In genomic region chr5:114773780-114774179, GRCm38 (mm10) we compare ENCODE assay signal across 8 mouse cellular contexts. TPM values are rescaled to one million over a fixed set of nuclear protein-coding genes. Genes with fewer than 3 reads are reported as not detected.
DNase-seq lines count a peak whose midpoint lies in the region; ATAC-seq and TF ChIP-seq lines count a peak whose summit lies in the region.

No protein-coding gene starts in this region.

- H3K4me3 ChIP-seq in layer of hippocampus, adult 2 months: peak overlapping the region; percentile 95
- peak overlapping the region; percentile 72 to 100 for H3K4me3 ChIP-seq in heart, embryonic 14.5 days (ENCODE audit: control insufficient read depth in 1 of 2, insufficient read depth in 1 of 2, low read depth in 1 of 2, low read length in 2 of 2)
- H3K4me3 ChIP-seq in liver, embryonic 15.5 days (replicated peaks): peak overlapping the region; percentile 100
- H3K4me3 ChIP-seq in stomach, embryonic 14.5 days (ENCODE audit: low read depth, low read length): peak overlapping the region; percentile 99

- H3K4me1 ChIP-seq in heart, embryonic 14.5 days (ENCODE audit: control insufficient read depth in 2 of 2, insufficient read depth in 2 of 2, low read length in 2 of 2): peaks cover 3 to 20% of the 10 kb centered on the region in 2 experiments; a peak in 3 of 4 replicates
- H3K4me1 ChIP-seq in liver, embryonic 15.5 days (replicated peaks): peaks cover 71% of the 10 kb centered on the region
- H3K4me1 ChIP-seq in stomach, embryonic 14.5 days (ENCODE audit: control insufficient read depth, insufficient read depth, low read length): peaks cover 20% of the 10 kb centered on the region

- H3K9me3 ChIP-seq in heart, embryonic 14.5 days (ENCODE audit: control insufficient read depth, low read length): no peaks in the 10 kb centered on the region
- no peaks in the 10 kb centered on the region for H3K9me3 ChIP-seq in liver, embryonic 15.5 days (replicated peaks)
- no peaks in the 10 kb centered on the region for H3K9me3 ChIP-seq in stomach, embryonic 14.5 days (ENCODE audit: control insufficient read depth, low read depth, low read length)

- no peaks in the 10 kb centered on the region for H3K36me3 ChIP-seq in heart, embryonic 14.5 days (ENCODE audit: control insufficient read depth, insufficient read depth, low read length)
- H3K36me3 ChIP-seq in liver, embryonic 15.5 days (replicated peaks): peaks cover under 1% of the 10 kb centered on the region
- no peaks in the 10 kb centered on the region for H3K36me3 ChIP-seq in stomach, embryonic 14.5 days (ENCODE audit: control insufficient read depth, insufficient read depth, low read length)

- no peak for TF ChIP-seq CTCF in layer of hippocampus, adult 2 months (conservative IDR thresholded peaks at IDR 0.05)

- H3K27me3 ChIP-seq in heart, embryonic 14.5 days (ENCODE audit: control insufficient read depth, insufficient read depth, low read length): no peaks in the 10 kb centered on the region
- H3K27me3 ChIP-seq in liver, embryonic 15.5 days: no peaks in the 10 kb centered on the region
- no peaks in the 10 kb centered on the region for H3K27me3 ChIP-seq in stomach, embryonic 14.5 days (ENCODE audit: control insufficient read depth, insufficient read depth, low read length)

- no peak for ATAC-seq in heart, embryonic 14.5 days (ENCODE audit: insufficient number of reproducible peaks, insufficient read depth, low FRiP score, low read depth)
- ATAC-seq in liver, embryonic 15.5 days (ENCODE audit: insufficient read depth): no peak
- no peak for ATAC-seq in stomach, embryonic 14.5 days (ENCODE audit: insufficient number of reproducible peaks, insufficient read depth, low FRiP score, low read depth)

- peak overlapping the region; percentile 100 for H3K27ac ChIP-seq in layer of hippocampus, adult 2 months
- H3K27ac ChIP-seq in heart, embryonic 14.5 days (replicated peaks in 1 of 2; ENCODE audit: control insufficient read depth in 1 of 2, insufficient read depth in 1 of 2, low read depth in 2 of 2, low read length in 2 of 2): peak overlapping the region; percentile 75 to 92
- peak overlapping the region; percentile 90 for H3K27ac ChIP-seq in liver, embryonic 15.5 days (replicated peaks)
- H3K27ac ChIP-seq in stomach, embryonic 14.5 days (ENCODE audit: low read length): peak overlapping the region; percentile 74

- H3K4me2 ChIP-seq in heart, embryonic 14.5 days (ENCODE audit: low read length): peak overlapping the region; percentile 95
- peak overlapping the region; percentile 91 for H3K4me2 ChIP-seq in liver, embryonic 15.5 days
- H3K4me2 ChIP-seq in stomach, embryonic 14.5 days (replicated peaks; ENCODE audit: low read depth, low read length): peak overlapping the region; percentile 97

- peak overlapping the region; percentile 96 for H3K9ac ChIP-seq in heart, embryonic 14.5 days (ENCODE audit: low read length)
- H3K9ac ChIP-seq in liver, embryonic 15.5 days: peak overlapping the region; percentile 99
- peak overlapping the region; percentile 81 for H3K9ac ChIP-seq in stomach, embryonic 14.5 days (replicated peaks; ENCODE audit: low read depth, low read length)

- 3% methylated on average over 11 of the region's 11 CpGs for WGBS in heart, embryonic 14.5 days
- 2% methylated on average over 11 of the region's 11 CpGs for WGBS in liver, embryonic 15.5 days (ENCODE audit: insufficient replicate concordance)
- WGBS in stomach, embryonic 14.5 days: 1% methylated on average over 11 of the region's 11 CpGs

- no peak for DNase-seq in layer of hippocampus, adult 2 months (ENCODE audit: low spot score in 2 of 2)
- DNase-seq in layer of hippocampus, adult 9-11 months: no peak
- DNase-seq in brain, adult 2 months (ENCODE audit: low read depth, low spot score): peak; percentile 37
- no peak for DNase-seq in testis, postnatal 10 days (ENCODE audit: low spot score)
- DNase-seq in T-cell, adult 2 months (ENCODE audit: low spot score): no peak

RNA-seq across cellular contexts. Expression of gene Ankrd13a, which starts 0.7 kb away (rescaled TPM):
- total RNA-seq in layer of hippocampus, adult 2 months (2021): 10 to 100 TPM; 39.6 to 48.8 TPM
- polyA plus RNA-seq in heart, embryonic 14.5 days (2014; fragmentation: Nextera tagmentation; extraction: Ambion mirVana): 41.2 and 42.3 TPM in 2 replicates
- 41.0 and 42.8 TPM in 2 replicates for polyA plus RNA-seq in liver, embryonic 15.5 days (2015; fragmentation: Nextera tagmentation; extraction: Ambion mirVana)
- polyA plus RNA-seq in stomach, embryonic 14.5 days (2014; fragmentation: Nextera tagmentation; extraction: Ambion mirVana): 35.6 and 49.5 TPM in 2 replicates

RNA-seq across cellular contexts. Expression of gene Git2, which starts 1.5 kb away (rescaled TPM):
- 10 to 100 TPM; 45.7 to 47.5 TPM for total RNA-seq in layer of hippocampus, adult 2 months (2021)
- 32.6 TPM in 2 replicates for polyA plus RNA-seq in heart, embryonic 14.5 days (2014; fragmentation: Nextera tagmentation; extraction: Ambion mirVana)
- polyA plus RNA-seq in liver, embryonic 15.5 days (2015; fragmentation: Nextera tagmentation; extraction: Ambion mirVana): 16.3 and 16.5 TPM in 2 replicates
- 41.2 and 42.6 TPM in 2 replicates for polyA plus RNA-seq in stomach, embryonic 14.5 days (2014; fragmentation: Nextera tagmentation; extraction: Ambion mirVana)

RNA-seq across cellular contexts. Expression of gene 1500011B03Rik, which starts 49.5 kb away (rescaled TPM):
- 100 to 1,000 TPM; 136 to 154 TPM for total RNA-seq in layer of hippocampus, adult 2 months (2021)
- 52.5 and 58.7 TPM in 2 replicates for polyA plus RNA-seq in heart, embryonic 14.5 days (2014; fragmentation: Nextera tagmentation; extraction: Ambion mirVana)
- polyA plus RNA-seq in liver, embryonic 15.5 days (2015; fragmentation: Nextera tagmentation; extraction: Ambion mirVana): 21.3 and 21.4 TPM in 2 replicates
- polyA plus RNA-seq in stomach, embryonic 14.5 days (2014; fragmentation: Nextera tagmentation; extraction: Ambion mirVana): 112 and 113 TPM in 2 replicates
